Mouse (Mus musculus): ENCODE measurements around the gene Spryd7. TPM values are rescaled to one million over a fixed set of nuclear protein-coding genes. Genes with fewer than 3 reads are reported as not detected.

The Spryd7 gene
- polyA plus RNA-seq, 1 experiment from 2014 or later: 23.8 TPM

GRCm38 (mm10) chr14:61530966-61531365 lies 25.7 kb downstream of the Spryd7 start:
- Histone ChIP-seq H3K4me3 (replicated peaks) (no peak overlapping the region), H3K27me3 (no peaks in the 10 kb centered on the region), H3K9ac (no peak overlapping the region), H3K4me1 (no peaks in the 10 kb centered on the region), H3K36me3 (peaks cover 8% of the 10 kb centered on the region), H3K27ac (replicated peaks) (no peak overlapping the region), H3K9me3 (replicated peaks) (no peaks in the 10 kb centered on the region), H3K4me2 (replicated peaks) (no peak overlapping the region)
- no peak for ATAC-seq (ENCODE audit: insufficient number of reproducible peaks, low FRiP score, low TSS enrichment, low read depth)

DNA sequence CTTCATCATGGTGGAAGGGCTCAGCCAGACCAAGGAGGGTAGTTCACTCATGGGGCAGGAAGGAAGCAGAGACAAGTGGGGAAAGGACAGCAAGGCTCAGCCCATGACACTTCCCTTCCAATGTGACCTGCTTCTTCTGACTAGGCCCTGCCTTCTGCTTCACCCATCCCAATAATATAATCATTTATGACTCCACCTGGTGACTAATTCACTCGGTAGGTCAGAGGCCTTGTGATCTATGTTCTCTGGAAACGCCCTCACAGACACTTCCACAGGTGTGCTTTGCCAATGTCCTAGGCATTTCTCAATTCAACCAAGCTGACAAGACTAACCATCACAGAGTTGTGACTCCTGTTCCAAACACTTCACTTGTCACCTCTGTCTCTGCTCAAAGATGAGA lies 26.3 kb downstream of the Spryd7 start:
- H3K9ac ChIP-seq: no peak overlapping the region
- ATAC-seq (ENCODE audit: insufficient number of reproducible peaks, low FRiP score, low TSS enrichment, low read depth): no peak
- peaks cover 3% of the 10 kb centered on the region for H3K36me3 ChIP-seq
- no peak overlapping the region for H3K4me3 ChIP-seq (replicated peaks)
- no peak overlapping the region for H3K4me2 ChIP-seq (replicated peaks)
- no peaks in the 10 kb centered on the region for H3K27me3 ChIP-seq
- H3K27ac ChIP-seq (replicated peaks): no peak overlapping the region
- 78% methylated on average over 2 of the region's 2 CpGs for WGBS
- H3K9me3 ChIP-seq (replicated peaks): no peaks in the 10 kb centered on the region
- no peaks in the 10 kb centered on the region for H3K4me1 ChIP-seq

DNA sequence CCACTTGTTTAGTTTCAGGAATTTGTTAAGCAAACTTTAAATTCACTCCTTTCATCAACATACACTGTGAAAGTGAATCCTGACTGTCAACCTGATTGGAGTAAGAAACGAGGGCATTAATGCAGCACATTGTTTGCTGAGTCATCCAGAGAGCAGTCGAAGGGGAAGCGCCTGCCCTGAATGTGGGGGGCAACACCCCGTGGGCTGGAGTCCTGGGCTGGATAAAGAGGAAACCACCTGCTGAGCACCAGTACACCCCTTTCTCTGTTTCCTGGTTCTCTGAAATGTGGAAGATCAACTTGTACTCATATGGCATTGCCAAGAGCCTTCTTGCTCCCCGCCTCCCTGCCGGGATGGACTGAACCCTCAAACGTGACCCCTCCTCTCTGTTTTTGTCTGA lies 27.2 kb downstream of the Spryd7 start:
- no peaks in the 10 kb centered on the region for H3K4me1 ChIP-seq
- H3K9ac ChIP-seq: no peak overlapping the region
- no peak for ATAC-seq (ENCODE audit: insufficient number of reproducible peaks, low FRiP score, low TSS enrichment, low read depth)
- WGBS: 81% methylated on average over 7 of the region's 7 CpGs
- no peaks in the 10 kb centered on the region for H3K9me3 ChIP-seq (replicated peaks)
- H3K27me3 ChIP-seq: no peaks in the 10 kb centered on the region
- no peak overlapping the region for H3K4me2 ChIP-seq (replicated peaks)
- H3K27ac ChIP-seq (replicated peaks): no peak overlapping the region
- no peaks in the 10 kb centered on the region; the same call in 1 of the 2 replicates for H3K36me3 ChIP-seq
- no peak overlapping the region for H3K4me3 ChIP-seq (replicated peaks)

- no peak overlapping the region for H3K9ac ChIP-seq
- H3K27ac ChIP-seq (replicated peaks): no peak overlapping the region
- H3K36me3 ChIP-seq: no peaks in the 10 kb centered on the region
- H3K9me3 ChIP-seq (replicated peaks): no peaks in the 10 kb centered on the region
- no peak for ATAC-seq (ENCODE audit: insufficient number of reproducible peaks, low FRiP score, low TSS enrichment, low read depth)
- no peaks in the 10 kb centered on the region for H3K27me3 ChIP-seq
- H3K4me1 ChIP-seq: no peaks in the 10 kb centered on the region
- 96% methylated on average over 2 of the region's 2 CpGs for WGBS
- no peak overlapping the region for H3K4me2 ChIP-seq (replicated peaks)
- H3K4me3 ChIP-seq (replicated peaks): no peak overlapping the region
These were observed 30.7 kb downstream of the Spryd7 start for GRCm38 (mm10) chr14:61526006-61526405.

DNA sequence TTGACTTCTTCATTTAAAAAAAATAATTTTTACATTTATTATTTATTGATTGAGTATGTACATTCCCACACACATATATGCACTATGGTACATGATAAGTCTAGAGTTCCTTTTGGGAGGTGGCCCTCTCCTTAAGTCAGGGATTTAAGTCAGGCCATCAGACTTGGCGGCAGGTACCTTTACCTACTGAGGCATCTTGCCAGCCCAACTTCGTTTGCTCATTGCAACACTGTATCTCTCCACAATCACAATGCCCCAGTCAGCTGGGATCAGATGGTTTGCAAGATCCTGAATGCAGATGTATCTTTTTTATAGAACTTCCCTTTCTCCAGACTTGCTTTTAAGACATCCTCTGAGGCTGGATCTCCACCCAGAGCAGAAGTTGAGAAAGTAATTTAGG lies 32.9 kb downstream of the Spryd7 start:
- Histone ChIP-seq H3K4me3 (replicated peaks) (no peak overlapping the region), H3K27me3 (no peaks in the 10 kb centered on the region), H3K36me3 (no peaks in the 10 kb centered on the region), H3K9me3 (replicated peaks) (no peaks in the 10 kb centered on the region), H3K9ac (no peak overlapping the region), H3K27ac (replicated peaks) (no peak overlapping the region), H3K4me1 (no peaks in the 10 kb centered on the region), H3K4me2 (replicated peaks) (no peak overlapping the region)
- ATAC-seq (ENCODE audit: insufficient number of reproducible peaks, low FRiP score, low TSS enrichment, low read depth): no peak
- WGBS: 80% methylated on average over 2 of the region's 2 CpGs

DNA sequence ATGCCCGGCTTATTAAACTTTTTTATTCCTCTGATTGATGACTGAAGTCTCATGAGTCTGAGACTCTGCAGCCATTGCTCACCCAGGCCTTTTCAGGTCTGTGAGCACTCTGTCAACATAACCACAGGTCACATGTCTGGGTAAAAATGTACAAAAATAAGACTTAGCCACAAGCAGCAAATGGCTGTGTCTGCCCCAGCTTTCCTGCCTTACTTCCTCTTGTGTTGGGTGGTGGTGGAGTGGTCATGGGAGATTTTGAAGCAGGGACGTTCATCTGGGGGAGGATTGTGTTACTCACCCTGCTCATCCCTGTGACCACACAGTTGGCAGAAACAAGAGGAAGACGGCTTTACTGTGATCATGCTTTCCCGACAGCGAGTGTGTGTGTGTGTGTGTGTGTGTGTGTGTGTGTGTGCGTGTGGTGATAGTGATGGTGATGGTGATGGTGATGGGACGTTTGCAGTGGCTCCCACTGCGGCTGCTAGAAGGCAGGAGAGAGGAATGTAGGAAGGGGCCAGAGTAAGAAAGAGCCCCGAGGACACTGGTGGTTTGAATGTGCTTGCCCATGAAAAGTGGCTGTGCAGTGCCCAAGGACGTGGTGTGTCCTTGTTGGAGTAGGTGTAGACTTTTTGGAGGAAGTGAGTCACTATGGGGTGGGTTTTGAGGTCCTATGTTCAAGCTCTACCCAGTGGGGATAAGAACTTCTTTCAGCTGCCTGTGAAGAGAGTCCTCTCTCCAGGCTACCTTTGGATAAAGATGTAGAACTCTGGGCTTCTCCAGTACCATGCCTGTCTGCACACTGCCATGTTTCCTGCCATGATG lies 37.8 kb downstream of the Spryd7 start:
- no peak overlapping the region for H3K4me2 ChIP-seq (replicated peaks)
- 76% methylated on average over 10 of the region's 10 CpGs for WGBS
- H3K27me3 ChIP-seq: no peaks in the 10 kb centered on the region
- H3K4me3 ChIP-seq (replicated peaks): no peak overlapping the region
- H3K27ac ChIP-seq (replicated peaks): no peak overlapping the region
- no peaks in the 10 kb centered on the region for H3K36me3 ChIP-seq
- no peaks in the 10 kb centered on the region for H3K9me3 ChIP-seq (replicated peaks)
- H3K9ac ChIP-seq: no peak overlapping the region
- no peaks in the 10 kb centered on the region for H3K4me1 ChIP-seq
- no peak for ATAC-seq (ENCODE audit: insufficient number of reproducible peaks, low FRiP score, low TSS enrichment, low read depth)

- Histone ChIP-seq H3K27ac (replicated peaks) (no peak overlapping the region), H3K9ac (no peak overlapping the region), H3K9me3 (replicated peaks) (no peaks in the 10 kb centered on the region), H3K4me1 (no peaks in the 10 kb centered on the region), H3K27me3 (no peaks in the 10 kb centered on the region), H3K36me3 (no peaks in the 10 kb centered on the region), H3K4me3 (replicated peaks) (no peak overlapping the region), H3K4me2 (replicated peaks) (no peak overlapping the region)
- 79% methylated on average over 9 of the region's 9 CpGs for WGBS
- ATAC-seq (ENCODE audit: insufficient number of reproducible peaks, low FRiP score, low TSS enrichment, low read depth): no peak
These were observed 39.9 kb downstream of the Spryd7 start for GRCm38 (mm10) chr14:61516471-61517426.

DNA sequence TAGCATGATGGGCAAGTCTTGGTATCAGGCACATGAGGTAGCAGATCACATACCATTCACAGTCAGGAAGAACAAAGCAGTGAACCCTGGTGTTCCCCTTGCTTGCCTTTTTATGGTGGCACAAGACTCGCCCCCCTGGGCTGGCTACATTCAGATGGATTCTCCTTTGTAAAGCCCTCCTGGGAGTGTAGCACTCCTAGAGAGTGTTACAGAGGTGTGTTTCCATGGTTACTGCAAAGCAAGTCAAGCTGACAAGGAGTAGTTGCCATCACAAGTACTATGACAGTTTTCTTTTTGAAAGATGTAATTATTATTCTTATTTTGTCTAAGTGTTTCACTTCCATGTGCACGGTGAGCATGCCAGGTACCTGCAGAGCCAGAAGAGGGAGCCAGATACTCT lies 45.2 kb downstream of the Spryd7 start:
- H3K9me3 ChIP-seq (replicated peaks): no peaks in the 10 kb centered on the region
- no peak for ATAC-seq (ENCODE audit: insufficient number of reproducible peaks, low FRiP score, low TSS enrichment, low read depth)

GRCm38 (mm10) chr14:61497716-61498490 lies 58.8 kb downstream of the Spryd7 start:
- H3K4me2 ChIP-seq (replicated peaks): no peak overlapping the region
- no peaks in the 10 kb centered on the region for H3K36me3 ChIP-seq
- no peak overlapping the region for H3K27ac ChIP-seq (replicated peaks)
- no peaks in the 10 kb centered on the region for H3K4me1 ChIP-seq
- ATAC-seq (ENCODE audit: insufficient number of reproducible peaks, low FRiP score, low TSS enrichment, low read depth): peak; percentile 77
- H3K9me3 ChIP-seq (replicated peaks): no peaks in the 10 kb centered on the region
- no peaks in the 10 kb centered on the region for H3K27me3 ChIP-seq
- no peak overlapping the region for H3K9ac ChIP-seq
- 41% methylated on average over 20 of the region's 20 CpGs for WGBS
- H3K4me3 ChIP-seq (replicated peaks): no peak overlapping the region

More for the DNA sequence above, 45.2 kb downstream of the Spryd7 start:
- WGBS: 76% methylated on average over 2 of the region's 2 CpGs
- no peak overlapping the region for H3K9ac ChIP-seq
- H3K27me3 ChIP-seq: no peaks in the 10 kb centered on the region
- no peak overlapping the region for H3K27ac ChIP-seq (replicated peaks)
- H3K4me2 ChIP-seq (replicated peaks): no peak overlapping the region
- no peaks in the 10 kb centered on the region for H3K4me1 ChIP-seq
- no peak overlapping the region for H3K4me3 ChIP-seq (replicated peaks)
- no peaks in the 10 kb centered on the region for H3K36me3 ChIP-seq

DNA sequence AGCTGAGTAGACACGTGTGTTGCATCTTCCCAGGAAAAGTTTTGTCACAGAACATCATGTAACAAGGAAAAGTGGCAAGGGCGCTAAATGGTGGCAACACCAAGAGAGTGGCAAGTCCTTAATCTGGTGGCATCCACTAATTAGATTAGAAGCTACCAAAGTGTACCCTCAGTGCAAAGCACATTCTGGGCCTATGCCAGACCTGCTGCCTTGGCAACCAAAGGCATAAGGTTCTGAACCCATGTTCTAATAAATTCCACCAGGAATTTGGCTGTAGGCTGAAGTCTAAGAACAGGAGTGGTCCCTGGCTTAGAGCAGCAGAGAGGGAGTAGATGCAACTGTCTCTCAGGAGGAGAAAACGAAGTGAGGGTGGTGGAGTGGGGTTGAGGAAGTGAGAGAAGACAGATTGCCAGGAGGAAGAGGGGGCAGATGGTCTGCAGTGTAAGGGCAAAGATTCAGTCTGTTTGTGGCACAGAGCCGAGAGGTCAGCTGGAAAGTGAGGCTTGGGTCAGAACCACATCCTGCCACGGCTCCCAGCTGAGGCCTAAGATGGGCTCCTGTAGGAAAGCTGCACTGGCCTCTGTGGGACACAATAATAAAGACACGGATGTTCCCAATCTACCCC lies 63.1 kb downstream of the Spryd7 start:
- no peak overlapping the region for H3K4me2 ChIP-seq (replicated peaks)
- no peak overlapping the region for H3K9ac ChIP-seq
- no peak overlapping the region for H3K27ac ChIP-seq (replicated peaks)
- no peak for ATAC-seq (ENCODE audit: insufficient number of reproducible peaks, low FRiP score, low TSS enrichment, low read depth)
- H3K36me3 ChIP-seq: no peaks in the 10 kb centered on the region
- no peaks in the 10 kb centered on the region for H3K27me3 ChIP-seq
- no peaks in the 10 kb centered on the region for H3K4me1 ChIP-seq
- H3K4me3 ChIP-seq (replicated peaks): no peak overlapping the region
- H3K9me3 ChIP-seq (replicated peaks): no peaks in the 10 kb centered on the region
- 48% methylated on average over 6 of the region's 6 CpGs for WGBS

All from embryonic facial prominence, embryonic 15.5 days (tissue).